Mouse (Mus musculus) small intestine, adult 2 months (tissue): Measurements from ENCODE around the gene Dnajc2.

Experiments
- CTCF ChIP-seq: fragments of 200-500 bp; IDR thresholded peaks from 2 replicates; pipeline ENCODE4 v1.5.1; 2012; ENCODE audit warnings: low read depth, mild to moderate bottlenecking, control low read depth, inconsistent platforms, low read length, moderate library complexity, mixed read lengths; ENCODE audit not compliant: insufficient replicate concordance, insufficient read length; ENCODE audit errors: extremely low read depth
- POLR2A ChIP-seq: fragments of 200-500 bp; IDR thresholded peaks from 2 replicates; pipeline ENCODE4 v1.6.1; 2012; ENCODE audit warnings: low read depth, mild to moderate bottlenecking, control low read depth, inconsistent platforms, low read length, moderate library complexity

GRCm38 (mm10) chr5:21745966-21746365 is 39.1 kb downstream of the Dnajc2 start:
- no peak for TF ChIP-seq CTCF
- TF ChIP-seq POLR2A: no peak
